Mouse (Mus musculus) embryonic stem cell, embryonic (primary cell): ENCODE measurements around the gene Slc29a1.

ENCODE experiments used
- CTCF ChIA-PET, 4 experiments: fragments of 300-600 bp in 2 of 4; fragments of 350-600 bp in 2 of 4; sonication (Branson Sonifier 250); formaldehyde crosslinking; loops; one replicate each; lab custom pipeline; 2022; ENCODE audit warnings: inconsistent platforms in 2 of 4; lab: Charles Lee
- POLR2A ChIA-PET, 4 experiments: fragments of 300-600 bp in 2 of 4; fragments of 350-600 bp in 2 of 4; sonication (Branson Sonifier 250); formaldehyde crosslinking; loops; one replicate each; lab custom pipeline; 2022; ENCODE audit warnings: antibody characterized with exemption in 4 of 4, inconsistent platforms in 1 of 4; lab: Charles Lee

The Slc29a1 gene

GRCm38 (mm10) chr17:45619386-45620256 lies 20.2 kb upstream of the Slc29a1 start:
- ChIA-PET POLR2A (interaction anchor here (0.8 to 26.8 kb wide), 15 partner anchors 8 to 47 kb away, joined by 3 to 578 read pairs (median 7); partner anchors contain the start of genes Mymx (in 3 of the 4), Hsp90ab1 (in 2 of the 4) and Slc29a1 (in 1 of the 4)), CTCF (interaction anchor here in 3 of 4 experiments (0.5 to 4.7 kb wide), 7 partner anchors 7 to 43 kb away, joined by 3 to 20 read pairs (median 7); no protein-coding TSS in a partner anchor)

- POLR2A ChIA-PET, result interaction anchor here (0.8 to 26.8 kb wide), 21 partner anchors 9 to 67 kb away, joined by 3 to 578 read pairs (median 7); partner anchors contain the start of genes Mymx (in 3 of the 4), Hsp90ab1 (in 2 of the 4), Mrpl14 (in 1 of the 4) and Slc29a1 (in 1 of the 4)
- CTCF ChIA-PET, result interaction anchor here (0.5 to 4.7 kb wide), 10 partner anchors 8 to 112 kb away, joined by 3 to 20 read pairs (median 4); partner anchors contain the start of gene Slc29a1 (in 1 of the 4)
Measured at GRCm38 (mm10) chr17:45618941-45619385, 19.6 kb upstream of the Slc29a1 start.

- CTCF ChIA-PET, result interaction anchor here in 3 of 4 experiments (0.6 to 4.7 kb wide), 13 partner anchors 9 to 37 kb away, joined by 3 to 20 read pairs (median 4); partner anchors contain the start of gene Mymx (in 1 of the 3)
- POLR2A ChIA-PET, result interaction anchor here (0.8 to 26.8 kb wide), 27 partner anchors 9 to 155 kb away, joined by 3 to 578 read pairs (median 7); partner anchors contain the start of genes Mymx (in 3 of the 4), Hsp90ab1 (in 2 of the 4), Mrpl14 (in 1 of the 4) and Slc29a1 (in 1 of the 4)
Measured at GRCm38 (mm10) chr17:45617655-45618054, 18.2 kb upstream of the Slc29a1 start.

- CTCF ChIA-PET, result interaction anchor here (0.6 to 4.7 kb wide), 17 partner anchors 10 to 118 kb away, joined by 3 to 20 read pairs (median 3); partner anchors contain the start of gene Slc29a1 (in 1 of the 4)
Measured at GRCm38 (mm10) chr17:45616679-45617078, 17.3 kb upstream of the Slc29a1 start.

GRCm38 (mm10) chr17:45616046-45616650 lies 16.7 kb upstream of the Slc29a1 start:
- POLR2A ChIA-PET, result interaction anchor here (0.6 to 26.8 kb wide), 15 partner anchors 7 to 109 kb away, joined by 3 to 578 read pairs (median 10); partner anchors contain the start of genes Hsp90ab1 (in 2 of the 4), Mymx (in 2 of the 4) and Slc29a1 (in 1 of the 4)
- CTCF ChIA-PET, result interaction anchor here (0.6 to 4.7 kb wide), 13 partner anchors 10 to 37 kb away, joined by 3 to 20 read pairs (median 4); partner anchors contain the start of gene Slc29a1 (in 1 of the 4)

More at GRCm38 (mm10) chr17:45616679-45617078, 17.3 kb upstream of the Slc29a1 start:
- POLR2A ChIA-PET, result interaction anchor here (0.6 to 26.8 kb wide), 24 partner anchors 8 to 110 kb away, joined by 3 to 578 read pairs (median 9); partner anchors contain the start of genes Hsp90ab1 (in 3 of the 4), Mymx (in 3 of the 4) and Slc29a1 (in 1 of the 4)

- POLR2A ChIA-PET, result interaction anchor here in 3 of 4 experiments (0.7 to 26.8 kb wide), 10 partner anchors 11 to 43 kb away, joined by 3 to 578 read pairs (median 11); partner anchors contain the start of genes Mymx (in 3 of the 3), Slc29a1 (in 2 of the 3) and Hsp90ab1 (in 1 of the 3)
- CTCF ChIA-PET, result interaction anchor here in 2 of 4 experiments (1.8 to 6.4 kb wide), 3 partner anchors 14 to 16 kb away, joined by 7 to 47 read pairs (median 8); no protein-coding TSS in a partner anchor
Measured at GRCm38 (mm10) chr17:45612921-45613320, 13.5 kb upstream of the Slc29a1 start.

GRCm38 (mm10) chr17:45612008-45612407 lies 12.6 kb upstream of the Slc29a1 start:
- ChIA-PET CTCF (interaction anchor here (0.9 to 6.4 kb wide), 6 partner anchors 10 to 26 kb away, joined by 3 to 47 read pairs (median 6); partner anchors contain the start of gene Mymx (in 1 of the 4)), POLR2A (interaction anchor here (0.7 to 26.8 kb wide), 18 partner anchors 9 to 178 kb away, joined by 3 to 578 read pairs (median 12); partner anchors contain the start of genes Mymx (in 3 of the 4), Slc29a1 (in 3 of the 4), Hsp90ab1 (in 2 of the 4) and Cdc5l (in 1 of the 4))

- CTCF ChIA-PET, result interaction anchor here in 3 of 4 experiments (0.6 to 6.4 kb wide), 15 partner anchors 10 to 138 kb away, joined by 3 to 47 read pairs (median 5); partner anchors contain the start of gene Slc29a1 (in 1 of the 3)
- POLR2A ChIA-PET, result interaction anchor here (0.5 to 26.8 kb wide), 37 partner anchors 8 to 463 kb away, joined by 3 to 578 read pairs (median 8); partner anchors contain the start of genes Hsp90ab1 (in 4 of the 4), Mymx (in 4 of the 4), Slc29a1 (in 3 of the 4) and Aars2 (in 1 of the 4)
Measured at GRCm38 (mm10) chr17:45610144-45610866, 10.9 kb upstream of the Slc29a1 start.

- CTCF ChIA-PET, result interaction anchor here in 3 of 4 experiments (0.7 to 6.4 kb wide), 9 partner anchors 8 to 195 kb away, joined by 3 to 47 read pairs (median 6); partner anchors contain the start of gene Slc29a1 (in 1 of the 3)
- POLR2A ChIA-PET, result interaction anchor here in 2 of 4 experiments (0.9 to 26.8 kb wide), 19 partner anchors 9 to 148 kb away, joined by 3 to 578 read pairs (median 27); partner anchors contain the start of genes Hsp90ab1 (in 2 of the 2), Mymx (in 2 of the 2) and Slc29a1 (in 2 of the 2)
Measured at GRCm38 (mm10) chr17:45608396-45608795, 9.0 kb upstream of the Slc29a1 start.

GRCm38 (mm10) chr17:45606992-45607879 lies 7.8 kb upstream of the Slc29a1 start:
- POLR2A ChIA-PET, result interaction anchor here (0.5 to 26.8 kb wide), 27 partner anchors 8 to 467 kb away, joined by 3 to 578 read pairs (median 5); partner anchors contain the start of genes Aars2 (in 2 of the 4), Hsp90ab1 (in 2 of the 4), Mymx (in 2 of the 4) and Slc29a1 (in 2 of the 4)
- CTCF ChIA-PET, result interaction anchor here in 3 of 4 experiments (0.5 to 6.4 kb wide), 9 partner anchors 7 to 194 kb away, joined by 3 to 47 read pairs (median 6); partner anchors contain the start of gene Slc29a1 (in 1 of the 3)

- ChIA-PET POLR2A (interaction anchor here (0.8 to 18.1 kb wide), 22 partner anchors 8 to 182 kb away, joined by 3 to 578 read pairs (median 10); partner anchors contain the start of genes Hsp90ab1 (in 3 of the 4) and Aars2 (in 1 of the 4)), CTCF (interaction anchor here in 3 of 4 experiments (0.6 to 3.5 kb wide), 11 partner anchors 14 to 69 kb away, joined by 3 to 14 read pairs (median 3); no protein-coding TSS in a partner anchor)
Measured at GRCm38 (mm10) chr17:45602984-45603383, 3.6 kb upstream of the Slc29a1 start.

GRCm38 (mm10) chr17:45601877-45602304 lies 2.5 kb upstream of the Slc29a1 start, which contains the start of gene Mymx:
TSS of gene Mymx (minus strand) at chr17:45602102.
- POLR2A ChIA-PET, result interaction anchor here (0.5 to 18.1 kb wide), 61 partner anchors 8 to 1255 kb away, joined by 3 to 578 read pairs (median 5); partner anchors contain the start of genes Hsp90ab1 (in 4 of the 4), Aars2 (in 2 of the 4), Cdc5l (in 2 of the 4) and Mrpl14 (in 2 of the 4)
- CTCF ChIA-PET, result interaction anchor here (0.6 to 3.8 kb wide), 27 partner anchors 8 to 1514 kb away, joined by 3 to 35 read pairs (median 5); partner anchors contain the start of gene Aars2 (in 1 of the 4)

GRCm38 (mm10) chr17:45601325-45601724 lies 1.9 kb upstream of the Slc29a1 start:
- CTCF ChIA-PET, result interaction anchor here (0.5 to 3.8 kb wide), 26 partner anchors 8 to 62 kb away, joined by 3 to 35 read pairs (median 5); partner anchors contain the start of gene Slc35b2 (in 1 of the 4)
- POLR2A ChIA-PET, result interaction anchor here (0.5 to 18.1 kb wide), 57 partner anchors 7 to 1255 kb away, joined by 3 to 578 read pairs (median 5); partner anchors contain the start of genes Hsp90ab1 (in 4 of the 4), Aars2 (in 2 of the 4), Cdc5l (in 2 of the 4) and Mrpl14 (in 1 of the 4)
